ENCODE assay signal across 8 mouse cellular contexts in the genomic region with DNA sequence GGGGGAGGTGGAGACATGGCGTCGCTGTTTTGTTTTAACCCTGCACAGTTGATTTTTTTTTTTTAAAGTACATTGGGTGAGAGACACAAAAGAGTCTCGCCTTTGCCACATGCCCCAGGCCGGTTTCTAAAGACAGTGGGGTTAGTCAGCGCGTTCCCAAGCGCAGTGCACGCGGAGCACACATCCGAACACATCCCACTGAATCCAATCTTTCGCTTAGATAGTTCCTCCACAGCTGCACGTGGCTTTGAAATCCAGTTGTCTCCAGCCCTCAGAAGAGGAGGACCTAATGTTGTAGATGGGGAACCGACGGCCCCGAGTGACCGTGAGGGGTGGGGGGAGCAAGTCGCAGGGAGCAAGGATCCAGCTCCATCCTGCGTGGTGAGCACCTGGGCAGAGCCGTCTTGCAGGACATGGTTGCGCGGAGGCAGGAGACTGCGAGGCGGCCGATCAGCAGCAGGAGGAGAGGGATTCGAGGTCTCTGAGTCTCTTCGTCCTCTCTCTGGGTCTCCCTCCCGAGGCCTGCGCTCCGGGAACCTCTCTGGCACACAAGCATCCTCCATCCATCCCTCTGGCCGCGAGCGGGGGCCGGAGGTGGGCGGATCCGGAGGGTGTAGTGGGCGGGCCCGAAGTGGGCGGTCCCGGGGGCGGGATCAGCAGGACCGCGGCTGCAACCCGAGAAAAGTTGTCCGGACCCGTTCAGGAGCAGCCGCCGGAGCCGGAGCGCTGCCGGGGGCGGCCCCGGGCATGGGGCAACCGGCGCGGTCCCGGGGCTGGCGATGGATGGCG. TPM values are rescaled to one million over a fixed set of nuclear protein-coding genes. Genes with fewer than 3 reads are reported as not detected.
DNase-seq lines count a peak whose midpoint lies in the region; ATAC-seq and TF ChIP-seq lines count a peak whose summit lies in the region.

A gene (plus strand): TSS at position 673 of the 789 bp plus-strand sequence.

- TF ChIP-seq CTCF in spleen, adult 2 months (IDR thresholded peaks at IDR 0.05; ENCODE audit: extremely low read depth, insufficient read depth, insufficient read length, insufficient replicate concordance) = no peak
- no peak for TF ChIP-seq CTCF in liver, adult 2 months (IDR thresholded peaks at IDR 0.05; ENCODE audit: low read depth, low read length)

- H3K4me2 ChIP-seq in embryonic facial prominence, embryonic 15.5 days (replicated peaks) = peak within 1 kb of the TSS; percentile 88
- H3K4me2 ChIP-seq in kidney, embryonic 14.5 days (replicated peaks; ENCODE audit: low read depth, low read length) = peak within 1 kb of the TSS; percentile 94

- H3K36me3 ChIP-seq in spleen, adult 2 months (ENCODE audit: control insufficient read depth, insufficient read depth, low read length) = no peaks in the 10 kb centered on the region
- H3K36me3 ChIP-seq in embryonic facial prominence, embryonic 15.5 days = no peaks in the 10 kb centered on the region
- no peaks in the 10 kb centered on the region for H3K36me3 ChIP-seq in kidney, embryonic 14.5 days (ENCODE audit: control insufficient read depth, insufficient read depth, low read length)
- H3K36me3 ChIP-seq in liver, adult 2 months (ENCODE audit: control insufficient read depth, insufficient read depth, low read length) = no peaks in the 10 kb centered on the region

- H3K9me3 ChIP-seq in embryonic facial prominence, embryonic 15.5 days (replicated peaks) = no peaks in the 10 kb centered on the region
- H3K9me3 ChIP-seq in kidney, embryonic 14.5 days (ENCODE audit: control insufficient read depth, low read length) = no peaks in the 10 kb centered on the region

- TF ChIP-seq POLR2A in spleen, adult 2 months (IDR thresholded peaks at IDR 0.05; ENCODE audit: low read depth, low read length) = no peak
- no peak for TF ChIP-seq POLR2A in liver, adult 2 months (IDR thresholded peaks at IDR 0.05; ENCODE audit: extremely low read depth, insufficient read depth, low read length)

- H3K27me3 ChIP-seq in spleen, adult 2 months (ENCODE audit: control insufficient read depth, insufficient read depth, low read length) = peaks cover 9% of the 10 kb centered on the region
- H3K27me3 ChIP-seq in embryonic facial prominence, embryonic 15.5 days = peaks cover 27% of the 10 kb centered on the region
- peaks cover 54% of the 10 kb centered on the region for H3K27me3 ChIP-seq in kidney, embryonic 14.5 days (ENCODE audit: control insufficient read depth, insufficient read depth, low read length)
- H3K27me3 ChIP-seq in liver, adult 2 months (ENCODE audit: control insufficient read depth, insufficient read depth, low read length) = peaks cover 18% of the 10 kb centered on the region

- 6% methylated on average over 58 of the region's 58 CpGs for WGBS in spleen, adult 2 months
- under 1% methylated on average over 57 of the region's 58 CpGs for WGBS in embryonic facial prominence, embryonic 15.5 days
- WGBS in kidney, embryonic 14.5 days = under 1% methylated on average over 58 of the region's 58 CpGs
- 2% methylated on average over 58 of the region's 58 CpGs for WGBS in liver, adult 2 months

- ATAC-seq in embryonic facial prominence, embryonic 15.5 days (ENCODE audit: insufficient number of reproducible peaks, low FRiP score, low TSS enrichment, low read depth) = peak; percentile 89
- ATAC-seq in kidney, embryonic 14.5 days (ENCODE audit: low FRiP score, low TSS enrichment) = peak; percentile 94

- H3K4me1 ChIP-seq in spleen, adult 2 months (ENCODE audit: control insufficient read depth, insufficient read depth, insufficient read length) = no peaks in the 10 kb centered on the region
- peaks cover 39% of the 10 kb centered on the region for H3K4me1 ChIP-seq in embryonic facial prominence, embryonic 15.5 days
- H3K4me1 ChIP-seq in kidney, embryonic 14.5 days (ENCODE audit: control insufficient read depth, insufficient read depth, low read length) = peaks cover 21% of the 10 kb centered on the region
- no peaks in the 10 kb centered on the region for H3K4me1 ChIP-seq in liver, adult 2 months (ENCODE audit: control insufficient read depth, insufficient read depth, low read length)

- peak within 1 kb of the TSS; percentile 15 for H3K4me3 ChIP-seq in spleen, adult 2 months (ENCODE audit: extremely low read depth, insufficient read depth, insufficient read length)
- peak within 1 kb of the TSS; percentile 79 for H3K4me3 ChIP-seq in embryonic facial prominence, embryonic 15.5 days (replicated peaks)
- peak within 1 kb of the TSS; percentile 62 for H3K4me3 ChIP-seq in kidney, embryonic 14.5 days (ENCODE audit: low read length)
- peak within 1 kb of the TSS; percentile 11; the same call in 1 of the 2 replicates for H3K4me3 ChIP-seq in liver, adult 2 months (ENCODE audit: insufficient read depth, low read depth, low read length)

- H3K9ac ChIP-seq in embryonic facial prominence, embryonic 15.5 days = peak within 1 kb of the TSS; percentile 44
- peak within 1 kb of the TSS; percentile 37; the same call in 1 of the 2 replicates for H3K9ac ChIP-seq in kidney, embryonic 14.5 days (ENCODE audit: low read depth, low read length)
- no peak within 1 kb of the TSS for H3K9ac ChIP-seq in liver, adult 2 months (ENCODE audit: low read depth, low read length)

- DNase-seq in spleen, adult 2 months (ENCODE audit: low read depth in 1 of 2, low spot score in 2 of 2) = peak in 1 of 2 experiments; percentile 11
- no peak for DNase-seq in spleen, postnatal 14 days (ENCODE audit: low spot score in 2 of 2)
- DNase-seq in heart, adult 9 months (ENCODE audit: low spot score in 2 of 2) = peak; percentile 15 to 30
- no peak for DNase-seq in liver, adult 2 months (ENCODE audit: extremely low read depth, low read depth, low spot score)
- peak; percentile 97 for DNase-seq in neural tube, embryonic 10.5 days (ENCODE audit: extremely low spot score, low spot score)
- peak; percentile 41 for DNase-seq in urinary bladder, adult 2 months (ENCODE audit: low spot score)

- no peaks in the 10 kb centered on the region for H3K79me2 ChIP-seq in liver, adult 2 months (ENCODE audit: control insufficient read depth, insufficient read depth, low read length)

- H3K27ac ChIP-seq in spleen, adult 2 months (ENCODE audit: insufficient read depth, low read length) = no peak within 1 kb of the TSS
- H3K27ac ChIP-seq in embryonic facial prominence, embryonic 15.5 days (replicated peaks) = peak within 1 kb of the TSS; percentile 72; the same call in 1 of the 2 replicates
- H3K27ac ChIP-seq in kidney, embryonic 14.5 days (ENCODE audit: low read depth, low read length) = no peak within 1 kb of the TSS
- H3K27ac ChIP-seq in liver, adult 2 months (replicated peaks; ENCODE audit: insufficient read depth, low read depth, low read length) = no peak within 1 kb of the TSS

RNA-seq across cellular contexts. Expression of the gene that starts here (rescaled TPM):
- 0.84 and 2.1 TPM in 2 replicates for polyA plus RNA-seq in spleen, adult 2 months (2012; rRNA removed)
- polyA plus RNA-seq in embryonic facial prominence, embryonic 15.5 days (2015; fragmentation: Nextera tagmentation; extraction: Ambion mirVana) = 28.5 and 33.0 TPM in 2 replicates
- polyA plus RNA-seq in kidney, embryonic 14.5 days (2014; fragmentation: Nextera tagmentation; extraction: Ambion mirVana) = 0.71 and 0.77 TPM in 2 replicates
- under 0.01 TPM in 1 of 2 replicates, not detected in the other for total RNA-seq in liver, adult 2 months (2014; rRNA removed)
- polyA plus RNA-seq in liver, adult 2 months (2012; rRNA removed) = not detected in 2 replicates
- polyA plus RNA-seq in urinary bladder, adult 2 months (2012; rRNA removed) = 0.81 and 0.96 TPM in 2 replicates

Comparison
In these comparisons a context has a peak if more than half of its experiments do, and no peak if none do; other contexts are left out.
1. Peak in ATAC-seq, H3K4me3 ChIP-seq, H3K9ac ChIP-seq and H3K4me2 ChIP-seq in kidney, embryonic 14.5 days; RNA of the gene not detected or under 1 TPM.
2. Peak in DNase-seq in urinary bladder, adult 2 months; RNA of the gene not detected or under 1 TPM.
3. DNase-seq: peak in heart, adult 9 months (2 of 2) and neural tube, embryonic 10.5 days (single experiment); none in spleen, postnatal 14 days (0 of 2) and liver, adult 2 months (single experiment).
4. H3K4me3 ChIP-seq: peak in every context shown above with its lines; median percentile 79 in embryonic facial prominence, embryonic 15.5 days; 62 in kidney, embryonic 14.5 days; 15 in spleen, adult 2 months; 11 in liver, adult 2 months.